Mouse (Mus musculus) lung, postnatal 10 days (tissue): ENCODE measurements around the gene Daam1.

Experiments
- DNase-seq: peaks from one replicate; pipeline ENCODE4 v3.0.0; 2021

Gene Daam1

GRCm38 (mm10) chr12:72012126-72012525, 181.2 kb downstream of the Daam1 start:
- no peak for DNase-seq

DNA sequence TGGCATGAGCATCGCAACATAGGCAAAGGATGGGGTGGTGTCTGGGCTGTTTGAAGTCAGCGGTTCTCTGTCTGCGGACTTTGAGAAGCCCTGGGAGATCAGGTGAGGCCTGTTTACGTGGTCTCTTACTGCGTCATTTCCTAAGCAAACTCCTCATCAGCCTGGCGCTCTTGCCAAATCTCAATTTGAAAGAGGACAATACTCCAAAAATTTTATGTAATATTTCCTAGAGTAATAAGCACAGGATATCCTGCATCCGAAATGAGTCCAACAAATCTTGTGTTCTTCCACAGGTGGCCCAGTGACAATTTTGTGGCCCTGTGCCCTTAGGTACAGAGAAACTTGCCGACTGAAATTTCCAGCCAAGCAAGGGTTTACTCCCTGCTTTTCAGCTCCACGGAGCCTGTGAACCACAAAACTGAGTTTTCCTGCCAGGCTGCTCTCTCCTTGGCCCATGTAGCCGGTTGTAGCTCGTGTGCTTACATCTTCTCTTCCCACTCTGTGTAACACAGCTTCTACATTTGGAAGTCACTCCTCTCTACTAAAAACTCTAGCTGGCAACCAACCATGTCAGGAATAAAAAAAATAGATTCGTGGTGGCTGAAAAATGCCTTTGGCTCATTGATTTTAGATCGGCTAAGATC, 183.0 kb downstream of the Daam1 start:
- DNase-seq, result peak; percentile 12

DNA sequence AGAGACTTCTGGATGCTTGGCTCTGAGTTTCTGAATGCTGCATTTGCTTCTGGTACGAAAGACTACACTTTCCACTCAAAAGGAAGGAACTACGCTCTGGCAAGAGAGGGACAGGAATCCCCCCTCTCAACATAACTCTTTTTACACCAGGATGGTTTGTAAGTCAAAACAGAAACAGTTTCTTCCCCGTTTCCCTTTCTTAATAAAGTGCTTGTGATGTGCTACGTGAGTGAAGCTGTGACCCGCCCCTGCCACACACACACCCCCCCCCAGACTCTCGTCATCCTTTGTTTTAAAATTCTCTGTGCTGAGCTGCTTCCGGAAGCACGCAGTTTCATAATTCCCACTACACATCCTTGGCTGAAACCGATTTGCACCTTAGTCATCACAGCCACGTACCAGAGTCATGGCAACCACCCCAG, 183.5 kb downstream of the Daam1 start:
- peak; percentile 49 for DNase-seq

GRCm38 (mm10) chr12:72015296-72015695, 184.4 kb downstream of the Daam1 start:
- DNase-seq, result no peak

- DNase-seq, result no peak
These were observed 189.4 kb downstream of the Daam1 start for GRCm38 (mm10) chr12:72020285-72020684.

DNA sequence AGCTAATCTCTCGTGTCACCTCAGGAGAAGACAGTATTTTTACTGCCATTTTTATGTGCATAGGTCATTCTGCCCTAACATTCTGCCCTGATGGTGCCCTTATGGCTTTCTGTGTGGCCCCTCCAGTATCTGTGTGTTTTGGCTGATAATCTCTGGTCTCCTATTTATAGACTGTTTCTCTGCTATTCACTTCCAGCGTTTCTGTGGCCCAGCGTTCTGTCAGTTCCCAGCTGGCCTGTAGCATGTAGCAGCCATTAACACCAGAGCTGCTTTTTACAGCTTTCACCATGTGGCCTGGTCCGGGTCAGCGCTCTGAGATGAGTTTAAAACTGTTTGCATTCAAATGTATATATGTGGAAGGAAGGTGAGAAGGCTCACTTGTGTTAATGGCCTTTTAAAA, 190.7 kb downstream of the Daam1 start:
- DNase-seq, result no peak

- no peak for DNase-seq
These were observed 191.9 kb downstream of the Daam1 start for GRCm38 (mm10) chr12:72022790-72023189.

- DNase-seq, result no peak
These were observed 192.7 kb downstream of the Daam1 start for GRCm38 (mm10) chr12:72023572-72023971.

GRCm38 (mm10) chr12:72025275-72025795, 194.5 kb downstream of the Daam1 start:
- DNase-seq, result no peak

DNA sequence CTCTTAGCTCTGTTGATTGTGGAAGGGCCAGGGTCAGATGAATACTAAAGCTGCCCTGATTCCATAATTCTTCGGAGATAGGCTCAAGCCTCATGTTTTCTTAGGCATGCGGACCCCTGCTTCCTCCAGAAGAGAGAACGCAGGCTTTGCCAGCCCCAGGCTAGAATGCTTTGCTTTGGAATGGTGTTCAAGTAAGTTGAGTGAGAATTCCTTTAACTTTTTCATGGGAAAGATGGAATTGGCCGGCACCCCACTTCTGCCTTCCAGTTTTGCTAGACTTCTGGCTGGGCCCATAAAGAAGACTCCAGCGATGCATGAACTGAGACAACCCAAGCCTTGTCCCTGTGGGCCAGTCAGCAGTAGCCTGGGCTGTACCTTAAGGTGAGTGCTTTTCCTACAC, 200.3 kb downstream of the Daam1 start:
- DNase-seq, result peak; percentile 21

GRCm38 (mm10) chr12:72031794-72032193, 200.9 kb downstream of the Daam1 start:
- peak; percentile 34 for DNase-seq

DNA sequence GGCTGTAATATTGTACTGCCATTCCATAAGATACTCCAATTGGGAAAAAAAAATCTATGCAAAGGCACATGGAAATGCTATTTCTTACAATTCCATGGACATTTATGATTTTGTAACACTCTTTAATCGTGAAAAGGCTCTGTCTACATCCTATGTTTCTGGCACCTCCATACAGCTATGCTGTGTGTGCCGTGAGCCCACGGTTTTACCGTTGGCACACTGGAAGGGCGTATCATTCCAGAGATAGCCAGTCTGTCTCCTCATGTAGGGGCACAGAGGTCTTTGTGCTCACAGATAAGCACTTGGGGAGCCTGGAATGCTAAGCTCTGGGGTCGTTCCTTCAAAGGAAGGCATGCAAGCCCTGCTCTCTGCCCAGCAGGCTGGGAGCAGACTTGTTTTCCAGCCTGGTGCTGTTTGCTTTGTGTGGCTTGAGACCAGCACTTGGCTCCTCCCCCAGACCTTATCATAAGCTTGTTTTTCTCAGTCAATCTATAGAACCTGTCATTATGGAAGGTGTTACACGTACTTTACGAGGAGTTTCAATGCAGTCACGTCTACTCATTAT, 205.3 kb downstream of the Daam1 start:
- no peak for DNase-seq

DNA sequence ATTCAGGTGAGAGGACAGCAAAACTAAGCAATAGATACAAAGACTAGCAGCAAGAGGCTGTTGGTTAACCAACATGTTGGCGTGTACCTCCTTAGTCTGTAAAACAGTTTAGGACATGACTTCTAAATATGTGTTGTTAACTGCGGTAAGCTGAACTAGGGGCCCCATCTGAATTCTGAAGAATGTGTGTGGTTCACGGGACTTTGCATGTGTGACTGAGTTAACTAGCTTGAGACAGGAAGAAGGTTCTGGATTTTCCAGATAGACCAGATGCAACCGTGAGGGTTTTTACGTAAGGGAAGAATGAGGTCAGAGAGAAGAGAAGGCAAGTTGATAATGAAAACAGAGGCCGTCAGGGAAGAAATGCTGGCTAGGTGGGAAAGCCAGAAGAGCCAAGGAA, 206.2 kb downstream of the Daam1 start:
- DNase-seq, result no peak

DNA sequence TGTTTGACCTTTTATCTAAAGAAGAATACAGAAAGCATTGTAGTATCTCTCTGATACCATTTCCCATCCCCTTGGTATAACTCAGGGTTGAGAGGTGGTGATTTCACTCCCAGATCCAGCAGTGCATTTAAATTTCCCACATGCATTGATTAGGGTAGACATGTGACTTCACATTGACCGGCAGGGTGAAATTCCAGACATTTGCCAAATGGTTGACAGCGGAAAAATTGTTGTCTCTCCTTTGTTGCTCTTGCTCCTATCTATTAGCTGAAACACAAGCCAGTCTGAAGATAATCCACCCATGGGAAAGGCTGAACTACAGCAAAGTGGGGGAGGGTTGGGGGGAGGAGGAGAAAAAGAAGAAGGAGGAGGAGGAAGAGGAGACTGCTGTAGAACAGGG, 208.0 kb downstream of the Daam1 start:
- DNase-seq, result no peak

DNA sequence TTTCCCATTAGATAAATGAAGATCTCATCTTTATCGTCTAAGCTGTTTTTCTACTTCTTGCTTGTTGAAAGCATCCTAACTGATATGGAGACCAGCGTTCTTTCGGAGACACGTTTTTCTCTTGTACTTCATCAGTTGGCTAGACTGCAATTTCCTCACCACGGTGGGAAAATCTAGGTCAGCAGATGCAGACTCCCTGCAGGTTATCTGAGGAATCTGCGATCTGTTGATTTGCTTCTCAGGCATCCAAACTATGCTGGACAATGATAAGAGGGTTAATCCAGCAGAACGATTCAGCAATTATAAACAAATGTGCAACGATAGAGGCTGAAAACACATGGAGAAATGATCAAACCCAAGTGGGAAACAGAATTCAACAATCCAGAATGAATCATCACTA, 208.6 kb downstream of the Daam1 start:
- DNase-seq, result no peak

- no peak for DNase-seq
These were observed 210.4 kb downstream of the Daam1 start for GRCm38 (mm10) chr12:72041238-72041637.
